Mouse (Mus musculus): ENCODE results near the gene Asb3. TPM values are rescaled to one million over a fixed set of nuclear protein-coding genes. Genes with fewer than 3 reads are reported as not detected.
"Not testable (repeated sequence)": the region's sequence is repeated elsewhere in the genome, so short reads cannot be mapped to it uniquely, and the experiment has no call there.

Asb3 gene
- polyA plus RNA-seq, 1 experiment from 2014 or later, result 38.5 TPM

DNA sequence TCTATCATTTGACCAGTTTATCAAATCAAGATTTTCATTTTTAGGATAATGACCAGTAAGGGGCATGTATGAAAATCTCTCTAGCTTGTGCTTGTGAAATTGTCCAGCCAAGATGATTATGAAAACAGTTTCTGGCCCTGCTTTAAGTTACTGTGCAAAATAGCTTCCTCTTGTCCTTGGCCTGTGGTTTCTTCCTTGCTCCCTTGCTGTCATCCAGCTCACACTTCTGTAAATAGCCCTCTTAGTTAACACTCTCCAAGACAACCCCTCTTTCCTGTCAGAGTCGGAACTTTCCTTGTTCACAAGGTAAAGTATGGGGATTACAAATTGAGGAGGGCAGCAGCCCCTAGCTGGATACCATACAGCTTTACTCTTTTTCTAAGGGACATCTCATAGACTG, 253.2 kb downstream of the Asb3 start:
- H3K36me3 ChIP-seq, H3K4me1 ChIP-seq: not testable (repeated sequence)
- WGBS, result 80% methylated on average over 1 of the region's 1 CpGs

More for the DNA sequence above, 253.2 kb downstream of the Asb3 start:
- not testable (repeated sequence) for H3K9ac ChIP-seq; H3K4me3 ChIP-seq; H3K27ac ChIP-seq; H3K4me2 ChIP-seq; H3K9me3 ChIP-seq; H3K27me3 ChIP-seq; ATAC-seq (ENCODE audit: insufficient number of reproducible peaks, insufficient read depth, low FRiP score, low TSS enrichment, low read depth)

Other genes with a start within 250 kb of the Asb3 start
- 6.1 and 8.0 TPM in 2 replicates for gene Acyp2, start 235.8 kb upstream of the Asb3 start, polyA plus RNA-seq (2015; fragmentation: Nextera tagmentation; extraction: Ambion mirVana)
- 25.0 and 28.7 TPM in 2 replicates for gene Psme4, start 113.7 kb upstream of the Asb3 start, polyA plus RNA-seq (2015; fragmentation: Nextera tagmentation; extraction: Ambion mirVana)
- gene Gpr75, start 58 bp upstream of the Asb3 start, polyA plus RNA-seq (2015; fragmentation: Nextera tagmentation; extraction: Ambion mirVana), result 0.54 and 0.94 TPM in 2 replicates
- gene Erlec1, start 68.9 kb downstream of the Asb3 start, polyA plus RNA-seq (2015; fragmentation: Nextera tagmentation; extraction: Ambion mirVana), result 13.4 and 15.2 TPM in 2 replicates
- 17.9 and 19.6 TPM in 2 replicates for gene Chac2, start 100.9 kb downstream of the Asb3 start, polyA plus RNA-seq (2015; fragmentation: Nextera tagmentation; extraction: Ambion mirVana)